Mouse (Mus musculus): ENCODE measurements at regions not wholly inside any gene's neighbourhood (a gene's known extent, or its start where the extent isn't known, plus 50 kb on each side); places are given as distances from the start of the nearest gene placed in this dataset.

DNA sequence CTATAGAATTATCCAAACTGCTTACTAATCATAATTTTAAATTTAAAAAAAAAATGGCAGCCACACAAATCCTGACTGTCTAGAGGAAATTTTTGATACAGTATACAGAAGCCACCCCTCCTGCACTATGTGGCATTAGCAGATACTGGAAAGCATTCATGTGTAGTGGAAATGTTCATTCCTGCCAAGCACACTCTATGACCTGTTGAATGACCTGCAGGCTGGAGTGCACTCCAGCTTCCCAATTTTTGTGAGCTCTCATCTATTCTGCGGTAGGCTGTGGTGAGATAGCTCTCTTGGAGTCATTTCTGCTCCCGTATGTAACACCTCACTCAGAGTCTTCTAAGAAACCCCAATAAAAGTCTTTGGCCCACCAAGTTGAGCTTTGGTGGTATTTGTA is 382.5 kb downstream of the Nedd1 start:
- Histone ChIP-seq H3K36me3 (ENCODE audit: control insufficient read depth in 1 of 2, insufficient read depth in 2 of 2, low read length in 2 of 2) (no peaks in the 10 kb centered on the region), H3K27me3 (ENCODE audit: control insufficient read depth in 1 of 2, insufficient read depth in 2 of 2, low read length in 2 of 2) (no peaks in the 10 kb centered on the region), H3K4me3 (ENCODE audit: control insufficient read depth in 1 of 2, insufficient read depth in 1 of 2, low read depth in 2 of 2, low read length in 2 of 2) (no peak overlapping the region), H3K79me2 (ENCODE audit: control insufficient read depth, insufficient read depth, low read length, poor library complexity) (no peaks in the 10 kb centered on the region), H3K27ac (ENCODE audit: control insufficient read depth, low read depth, low read length) (no peak overlapping the region), H3K4me1 (ENCODE audit: control insufficient read depth in 1 of 2, insufficient read depth in 2 of 2, low read length in 2 of 2) (no peaks in the 10 kb centered on the region), H3K9ac (ENCODE audit: control insufficient read depth, low read depth, low read length, poor library complexity, severe bottlenecking) (no peak overlapping the region), H3K9me3 (replicated peaks; ENCODE audit: insufficient read depth, low read length) (no peaks in the 10 kb centered on the region)
- TF ChIP-seq SMC3 (IDR thresholded peaks at IDR 0.05; ENCODE audit: low read depth, low read length), result no peak
- TF ChIP-seq TAL1 (IDR thresholded peaks at IDR 0.05; ENCODE audit: low read length), result no peak
- TF ChIP-seq MYB (IDR thresholded peaks at IDR 0.05; ENCODE audit: low read depth, low read length), result no peak
- DNase-seq (ENCODE audit: low read depth, low spot score), result no peak

DNA sequence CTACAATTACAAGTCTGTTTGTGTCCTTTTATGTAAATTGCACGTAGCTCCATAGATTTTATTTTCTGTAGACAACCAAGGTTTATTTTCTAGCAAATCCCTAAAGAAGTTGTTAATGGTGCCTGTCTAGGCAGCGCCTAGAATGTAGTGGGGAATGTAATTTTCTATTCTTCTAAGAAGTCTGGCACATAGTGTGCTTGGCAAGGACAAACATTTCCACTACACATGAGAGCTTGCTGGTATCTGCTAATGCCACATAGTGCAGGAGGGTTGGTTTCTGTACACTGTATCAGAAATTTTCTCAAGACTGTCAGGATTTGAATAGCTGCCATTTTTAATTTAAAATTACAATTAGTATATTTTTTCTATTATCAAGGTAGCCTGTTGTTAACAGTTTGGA is 385.3 kb downstream of the Nedd1 start:
- Histone ChIP-seq H3K9ac (ENCODE audit: control insufficient read depth, low read depth, low read length, poor library complexity, severe bottlenecking) (no peak overlapping the region), H3K4me3 (ENCODE audit: control insufficient read depth in 1 of 2, insufficient read depth in 1 of 2, low read depth in 2 of 2, low read length in 2 of 2) (no peak overlapping the region), H3K4me1 (ENCODE audit: control insufficient read depth in 1 of 2, insufficient read depth in 2 of 2, low read length in 2 of 2) (no peaks in the 10 kb centered on the region), H3K27ac (ENCODE audit: control insufficient read depth, low read depth, low read length) (no peak overlapping the region), H3K79me2 (ENCODE audit: control insufficient read depth, insufficient read depth, low read length, poor library complexity) (no peaks in the 10 kb centered on the region), H3K36me3 (ENCODE audit: control insufficient read depth in 1 of 2, insufficient read depth in 2 of 2, low read length in 2 of 2) (no peaks in the 10 kb centered on the region), H3K27me3 (ENCODE audit: control insufficient read depth in 1 of 2, insufficient read depth in 2 of 2, low read length in 2 of 2) (no peaks in the 10 kb centered on the region), H3K9me3 (replicated peaks; ENCODE audit: insufficient read depth, low read length) (no peaks in the 10 kb centered on the region)
- DNase-seq (ENCODE audit: low read depth, low spot score), result no peak
- TF ChIP-seq ELF1 (IDR thresholded peaks at IDR 0.05; ENCODE audit: low read depth, low read length) (no peak), USF1 (IDR thresholded peaks at IDR 0.05; ENCODE audit: low read depth, low read length) (no peak), ZKSCAN1 (IDR thresholded peaks at IDR 0.05; ENCODE audit: low read depth, low read length) (no peak), CTCF (IDR thresholded peaks at IDR 0.05 in 2 of 3, conservative IDR thresholded peaks at IDR 0.05 in 1 of 3; ENCODE audit: control insufficient read depth in 1 of 3, insufficient read depth in 1 of 3, low read depth in 2 of 3, low read length in 3 of 3, poor library complexity in 1 of 3, severe bottlenecking in 1 of 3) (no peak), MYB (IDR thresholded peaks at IDR 0.05; ENCODE audit: low read depth, low read length) (no peak), RAD21 (IDR thresholded peaks at IDR 0.05; ENCODE audit: low read depth, low read length) (no peak), E2F4 (IDR thresholded peaks at IDR 0.05; ENCODE audit: borderline replicate concordance, low read depth, low read length) (no peak), NELFE (IDR thresholded peaks at IDR 0.05; ENCODE audit: low read depth, low read length) (no peak), ZMIZ1 (IDR thresholded peaks at IDR 0.05; ENCODE audit: low read depth, low read length) (no peak), MEF2A (IDR thresholded peaks at IDR 0.05; ENCODE audit: extremely low read depth, insufficient replicate concordance, low read depth, low read length, poor library complexity, severe bottlenecking) (no peak), NRF1 (IDR thresholded peaks at IDR 0.05; ENCODE audit: insufficient read depth, low read depth, low read length, poor library complexity, severe bottlenecking) (no peak), BHLHE40 (IDR thresholded peaks at IDR 0.05; ENCODE audit: borderline replicate concordance, low read depth, low read length) (no peak)

GRCm38 (mm10) chr10:92336138-92336537 is 386.1 kb downstream of the Nedd1 start:
- H3K36me3 ChIP-seq (ENCODE audit: control insufficient read depth in 1 of 2, insufficient read depth in 2 of 2, low read length in 2 of 2), result no peaks in the 10 kb centered on the region
- no peak for DNase-seq (ENCODE audit: low read depth, low spot score)
- H3K27me3 ChIP-seq (ENCODE audit: control insufficient read depth in 1 of 2, insufficient read depth in 2 of 2, low read length in 2 of 2), result no peaks in the 10 kb centered on the region
- no peaks in the 10 kb centered on the region for H3K9me3 ChIP-seq (replicated peaks; ENCODE audit: insufficient read depth, low read length)
- H3K9ac ChIP-seq (ENCODE audit: control insufficient read depth, low read depth, low read length, poor library complexity, severe bottlenecking), result no peak overlapping the region
- no peak overlapping the region for H3K4me3 ChIP-seq (ENCODE audit: control insufficient read depth in 1 of 2, insufficient read depth in 1 of 2, low read depth in 2 of 2, low read length in 2 of 2)
- no peak overlapping the region for H3K27ac ChIP-seq (ENCODE audit: control insufficient read depth, low read depth, low read length)
- H3K79me2 ChIP-seq (ENCODE audit: control insufficient read depth, insufficient read depth, low read length, poor library complexity), result no peaks in the 10 kb centered on the region
- H3K4me1 ChIP-seq (ENCODE audit: control insufficient read depth in 1 of 2, insufficient read depth in 2 of 2, low read length in 2 of 2), result no peaks in the 10 kb centered on the region
- TF ChIP-seq E2F4 (IDR thresholded peaks at IDR 0.05; ENCODE audit: borderline replicate concordance, low read depth, low read length), result no peak
- no peak for TF ChIP-seq MYB (IDR thresholded peaks at IDR 0.05; ENCODE audit: low read depth, low read length)
- TF ChIP-seq ZC3H11A (IDR thresholded peaks at IDR 0.05; ENCODE audit: low read depth, low read length), result no peak
- TF ChIP-seq BHLHE40 (IDR thresholded peaks at IDR 0.05; ENCODE audit: borderline replicate concordance, low read depth, low read length), result no peak
- TF ChIP-seq ZMIZ1 (IDR thresholded peaks at IDR 0.05; ENCODE audit: low read depth, low read length), result no peak
- TF ChIP-seq SIN3A (IDR thresholded peaks at IDR 0.05; ENCODE audit: low read length), result no peak
- no peak for TF ChIP-seq POLR2AphosphoS2 (IDR thresholded peaks at IDR 0.05; ENCODE audit: low read length)
- no peak for TF ChIP-seq POLR2AphosphoS5 (IDR thresholded peaks at IDR 0.05; ENCODE audit: borderline replicate concordance, low read depth, low read length)
- no peak for TF ChIP-seq ZNF384 (IDR thresholded peaks at IDR 0.05; ENCODE audit: low read depth, low read length)
- no peak for TF ChIP-seq MYC (IDR thresholded peaks at IDR 0.05; ENCODE audit: low read depth, low read length)
- no peak for TF ChIP-seq NRF1 (IDR thresholded peaks at IDR 0.05; ENCODE audit: insufficient read depth, low read depth, low read length, poor library complexity, severe bottlenecking)
- TF ChIP-seq ZKSCAN1 (IDR thresholded peaks at IDR 0.05; ENCODE audit: low read depth, low read length), result no peak
- no peak for TF ChIP-seq RCOR1 (IDR thresholded peaks at IDR 0.05; ENCODE audit: low read depth, low read length)
- no peak for TF ChIP-seq ETS1 (IDR thresholded peaks at IDR 0.05; ENCODE audit: low read depth, low read length)
- no peak for TF ChIP-seq CTCF (IDR thresholded peaks at IDR 0.05 in 2 of 3, conservative IDR thresholded peaks at IDR 0.05 in 1 of 3; ENCODE audit: control insufficient read depth in 1 of 3, insufficient read depth in 1 of 3, low read depth in 2 of 3, low read length in 3 of 3, poor library complexity in 1 of 3, severe bottlenecking in 1 of 3)
- TF ChIP-seq CHD2 (IDR thresholded peaks at IDR 0.05; ENCODE audit: low read length), result no peak
- TF ChIP-seq MAFK (IDR thresholded peaks at IDR 0.05; ENCODE audit: borderline replicate concordance, low read depth, low read length), result no peak
- no peak for TF ChIP-seq TAL1 (IDR thresholded peaks at IDR 0.05; ENCODE audit: low read length)
- no peak for TF ChIP-seq TCF12 (IDR thresholded peaks at IDR 0.05; ENCODE audit: low read depth, low read length)

Measured in MEL (cell line).